Mouse (Mus musculus) layer of hippocampus, adult 11-12 months (tissue): ENCODE measurements around the gene Xrcc1.

Experiments used
- DNase-seq: peaks from one replicate; pipeline ENCODE4 v3.0.0; 2022; ENCODE audit warnings: low spot score

Xrcc1 gene

GRCm38 (mm10) chr7:24529580-24529979 lies 16.5 kb upstream of the Xrcc1 start:
- no peak for DNase-seq

GRCm38 (mm10) chr7:24530062-24530931 lies 15.8 kb upstream of the Xrcc1 start, which contains the start of gene Irgq:
Irgq (plus strand) TSS chr7:24530689.
- DNase-seq: peak; percentile 99

- peak; percentile 79 for DNase-seq
These were observed 14.7 kb upstream of the Xrcc1 start for GRCm38 (mm10) chr7:24531211-24531971.

- DNase-seq: no peak
These were observed 13.0 kb upstream of the Xrcc1 start for GRCm38 (mm10) chr7:24533031-24533571.

- no peak for DNase-seq
These were observed 12.3 kb upstream of the Xrcc1 start for GRCm38 (mm10) chr7:24533806-24534205.

GRCm38 (mm10) chr7:24534301-24534700 lies 11.8 kb upstream of the Xrcc1 start:
- DNase-seq: no peak

GRCm38 (mm10) chr7:24537081-24537480 lies 9.0 kb upstream of the Xrcc1 start:
- no peak for DNase-seq

- DNase-seq: no peak
These were observed 8.5 kb upstream of the Xrcc1 start for GRCm38 (mm10) chr7:24537591-24537990.

GRCm38 (mm10) chr7:24538154-24538553 lies 7.9 kb upstream of the Xrcc1 start:
- DNase-seq: no peak

GRCm38 (mm10) chr7:24538701-24539100 lies 7.4 kb upstream of the Xrcc1 start:
- no peak for DNase-seq

GRCm38 (mm10) chr7:24539686-24540085 lies 6.4 kb upstream of the Xrcc1 start:
- DNase-seq: no peak

- no peak for DNase-seq
These were observed 1.6 kb upstream of the Xrcc1 start for GRCm38 (mm10) chr7:24544506-24544905.

GRCm38 (mm10) chr7:24546634-24547389 lies 723 bp downstream of the Xrcc1 start:
- DNase-seq: peak; percentile 99

GRCm38 (mm10) chr7:24547534-24548036 lies 1.5 kb downstream of the Xrcc1 start:
- no peak for DNase-seq

GRCm38 (mm10) chr7:24551985-24552759 lies 6.1 kb downstream of the Xrcc1 start:
- DNase-seq: no peak

- no peak for DNase-seq
These were observed 9.7 kb downstream of the Xrcc1 start for GRCm38 (mm10) chr7:24555786-24556185.

- DNase-seq: no peak
These were observed 15.4 kb downstream of the Xrcc1 start for GRCm38 (mm10) chr7:24561450-24561849.

- no peak for DNase-seq
These were observed 17.2 kb downstream of the Xrcc1 start for GRCm38 (mm10) chr7:24563191-24563836.

GRCm38 (mm10) chr7:24563837-24564206 lies 17.7 kb downstream of the Xrcc1 start:
- DNase-seq: no peak

- DNase-seq: peak; percentile 67
These were observed 18.6 kb downstream of the Xrcc1 start for GRCm38 (mm10) chr7:24564607-24565265.
